Mouse (Mus musculus) G1E (cell line): ENCODE results near the gene Rpl36-ps4.
"Not testable (repeated sequence)": the region's sequence is repeated elsewhere in the genome, so short reads cannot be mapped to it uniquely, and the experiment has no call there.

ENCODE experiments used
- CTCF ChIP-seq: IDR thresholded peaks from 2 replicates; pipeline ENCODE4 v1.5.1; 2012; ENCODE audit warnings: low read depth, low read length, inconsistent platforms, mixed read lengths
- GATA1 ChIP-seq: IDR thresholded peaks from 2 replicates; pipeline ENCODE4 v1.6.1; 2012; ENCODE audit warnings: borderline replicate concordance, low read length, inconsistent platforms, mixed read lengths
- GATA2 ChIP-seq: IDR thresholded peaks from 2 replicates; pipeline ENCODE4 v1.6.1; 2012; ENCODE audit warnings: low read depth, low read length, inconsistent platforms, borderline replicate concordance
- TAL1 ChIP-seq: conservative IDR thresholded peaks from 2 replicates; pipeline ENCODE4 v1.6.1; 2012; ENCODE audit warnings: low read depth, low read length, inconsistent platforms, mixed read lengths

DNA sequence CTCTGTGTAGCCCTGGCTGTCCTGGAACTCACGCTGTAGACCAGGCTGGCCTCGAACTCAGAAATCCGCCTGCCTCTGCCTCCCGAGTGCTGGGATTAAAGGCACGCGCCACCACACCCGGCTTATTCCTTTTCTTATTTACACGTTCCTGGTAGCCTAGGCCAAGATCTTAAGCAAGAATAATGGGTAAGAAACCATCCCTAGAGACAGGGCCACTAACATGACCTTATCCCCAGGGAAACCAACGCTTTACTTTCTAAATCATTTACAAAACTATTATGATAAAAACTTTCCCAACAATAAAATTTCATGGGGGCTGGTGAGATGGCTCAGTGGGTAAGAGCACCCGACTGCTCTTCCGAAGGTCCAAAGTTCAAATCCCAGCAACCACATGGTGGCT lies 38.6 kb downstream of the Rpl36-ps4 start:
- TF ChIP-seq CTCF, TAL1, GATA1, GATA2: not testable (repeated sequence)
